Mouse (Mus musculus) 416B (cell line): ENCODE measurements around the gene Nfu1.
"Not testable (repeated sequence)": the region's sequence is repeated elsewhere in the genome, so short reads cannot be mapped to it uniquely, and the experiment has no call there.

ENCODE experiments used
- DNase-seq: peaks from one replicate; pipeline ENCODE4 v3.0.0; 2011; ENCODE audit warnings: low read depth

The Nfu1 gene

GRCm38 (mm10) chr6:87021791-87022190 lies 12.8 kb downstream of the Nfu1 start:
- no peak for DNase-seq

GRCm38 (mm10) chr6:87026980-87027379 lies 17.9 kb downstream of the Nfu1 start:
- DNase-seq: peak; percentile 93

GRCm38 (mm10) chr6:87028881-87029280 lies 19.8 kb downstream of the Nfu1 start:
- peak; percentile 60 for DNase-seq

DNA sequence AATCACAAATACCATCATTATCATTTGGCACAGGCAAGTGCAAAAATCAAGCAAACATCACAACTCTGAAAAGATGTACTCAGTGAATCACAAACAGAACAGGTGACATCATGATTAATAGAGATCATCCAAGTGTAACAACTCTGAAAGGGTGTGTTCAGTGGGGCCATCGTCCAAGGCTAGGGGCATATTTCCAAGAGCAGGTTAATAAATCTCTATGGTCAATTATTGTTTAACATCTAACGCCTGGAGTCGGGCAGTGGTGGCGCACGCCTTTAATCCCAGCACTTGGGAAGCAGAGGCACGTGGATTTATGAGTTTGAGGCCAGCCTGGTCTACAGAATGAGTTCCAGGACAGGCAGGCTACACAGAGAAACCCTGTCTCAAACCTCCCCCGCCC lies 22.3 kb downstream of the Nfu1 start:
- DNase-seq: not testable (repeated sequence)

GRCm38 (mm10) chr6:87032401-87032800 lies 23.4 kb downstream of the Nfu1 start:
- no peak for DNase-seq

GRCm38 (mm10) chr6:87034395-87034794 lies 25.4 kb downstream of the Nfu1 start:
- DNase-seq: no peak

GRCm38 (mm10) chr6:87037826-87038620 lies 29.0 kb downstream of the Nfu1 start:
- peak; percentile 89 for DNase-seq

DNA sequence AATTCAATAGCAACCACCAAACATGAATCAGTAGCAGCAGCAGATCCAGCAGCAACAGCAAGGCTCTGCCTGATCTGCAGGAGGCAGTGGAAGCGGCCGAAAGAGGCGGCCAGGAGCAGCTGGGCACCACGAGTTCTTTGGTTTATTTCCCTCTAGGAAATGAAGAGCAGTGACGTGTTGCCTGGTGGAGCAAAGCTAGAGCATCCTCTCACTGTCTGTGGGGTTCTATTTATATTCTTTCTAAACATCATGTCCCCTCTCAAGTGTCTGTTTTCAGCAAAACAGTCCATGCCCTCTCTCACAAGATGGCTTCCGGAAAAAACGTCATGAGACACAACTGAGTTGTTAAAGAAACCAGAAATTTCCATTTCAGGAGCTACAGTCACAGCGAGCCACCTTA lies 30.1 kb downstream of the Nfu1 start:
- DNase-seq: no peak

GRCm38 (mm10) chr6:87040971-87041370 lies 31.9 kb downstream of the Nfu1 start:
- peak; percentile 82 for DNase-seq

DNA sequence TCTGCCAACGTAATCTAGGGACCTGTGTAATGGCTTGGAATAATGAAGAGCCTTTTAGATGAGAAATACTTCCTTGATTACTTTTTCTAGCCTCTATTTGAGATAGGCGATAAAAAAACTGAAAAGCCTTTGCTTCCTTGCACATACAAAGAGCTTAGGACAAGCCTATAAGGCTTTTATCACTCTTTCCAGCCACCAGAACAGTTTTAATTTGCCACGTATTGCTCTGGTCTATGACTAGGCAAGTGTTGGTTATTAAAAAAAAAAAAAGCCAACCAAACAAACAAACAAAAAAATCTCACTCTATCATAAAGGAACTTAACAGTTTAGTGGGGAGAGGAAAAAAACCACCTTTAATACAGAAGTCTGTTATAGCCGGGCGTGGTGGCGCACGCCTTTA lies 32.4 kb downstream of the Nfu1 start:
- no peak for DNase-seq

GRCm38 (mm10) chr6:87042004-87042336 lies 32.9 kb downstream of the Nfu1 start:
- DNase-seq: no peak

GRCm38 (mm10) chr6:87042337-87043130 lies 33.5 kb downstream of the Nfu1 start, which contains the start of gene Gfpt1:
TSS of gene Gfpt1 (plus strand) at chr6:87042846.
- peak; percentile 94 for DNase-seq

DNA sequence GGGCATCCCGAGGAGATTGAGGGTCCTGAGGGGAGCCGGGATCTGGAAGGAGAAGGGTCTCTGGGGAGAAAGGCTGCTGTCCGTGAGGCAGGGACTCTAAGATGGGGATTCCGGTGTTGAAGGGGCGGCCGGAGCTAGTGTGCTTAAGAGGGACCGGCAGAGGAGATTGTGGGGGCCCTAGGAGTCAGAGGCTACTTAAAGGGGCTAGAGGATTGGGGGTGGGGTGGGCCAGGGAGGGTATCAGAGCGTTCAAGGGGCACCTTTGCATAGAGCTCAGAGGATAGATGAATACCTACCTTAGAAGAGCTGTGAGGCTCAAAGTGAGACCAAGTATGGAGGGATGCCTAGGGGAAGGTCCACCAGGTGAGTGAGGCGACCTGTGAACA lies 34.1 kb downstream of the Nfu1 start:
- DNase-seq: peak; percentile 23

DNA sequence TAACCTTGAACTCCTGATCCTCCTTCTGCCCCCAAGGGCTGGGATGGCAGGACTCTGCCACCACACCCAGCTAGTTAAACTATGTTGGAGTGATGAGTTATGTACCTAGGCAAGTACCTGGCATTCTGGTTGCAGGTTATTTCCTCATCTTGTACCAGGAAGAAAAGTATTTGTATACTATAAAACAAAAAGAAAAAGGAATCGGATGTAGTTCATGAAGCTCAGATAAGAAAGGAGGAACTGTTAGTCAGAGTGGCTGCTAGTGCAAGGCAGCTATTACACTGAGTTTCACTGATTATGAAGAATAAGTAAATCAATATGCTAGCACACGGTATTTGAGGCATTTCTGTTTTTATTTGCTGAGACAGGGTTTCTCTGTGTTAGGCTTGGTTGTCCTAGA lies 35.9 kb downstream of the Nfu1 start:
- no peak for DNase-seq

DNA sequence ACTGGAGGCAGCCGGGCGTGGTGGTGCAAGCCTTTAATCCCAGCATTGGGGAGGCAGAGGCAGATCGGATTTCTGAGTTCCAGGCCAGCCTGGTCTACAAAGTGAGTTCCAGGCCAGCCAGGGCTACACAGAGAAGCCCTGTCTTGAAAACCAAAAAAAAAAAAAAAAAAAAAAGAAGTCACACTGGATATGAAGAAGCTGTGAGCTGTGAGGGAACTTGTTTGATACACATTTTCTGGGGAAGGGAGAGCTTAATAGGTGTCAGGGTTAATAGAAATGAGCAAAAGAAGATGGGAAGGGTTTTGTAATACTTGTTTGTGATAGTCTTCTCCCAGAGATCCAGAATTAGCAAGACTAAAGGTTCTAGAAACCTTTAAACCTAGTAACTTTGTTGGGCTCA lies 36.5 kb downstream of the Nfu1 start:
- DNase-seq: no peak

DNA sequence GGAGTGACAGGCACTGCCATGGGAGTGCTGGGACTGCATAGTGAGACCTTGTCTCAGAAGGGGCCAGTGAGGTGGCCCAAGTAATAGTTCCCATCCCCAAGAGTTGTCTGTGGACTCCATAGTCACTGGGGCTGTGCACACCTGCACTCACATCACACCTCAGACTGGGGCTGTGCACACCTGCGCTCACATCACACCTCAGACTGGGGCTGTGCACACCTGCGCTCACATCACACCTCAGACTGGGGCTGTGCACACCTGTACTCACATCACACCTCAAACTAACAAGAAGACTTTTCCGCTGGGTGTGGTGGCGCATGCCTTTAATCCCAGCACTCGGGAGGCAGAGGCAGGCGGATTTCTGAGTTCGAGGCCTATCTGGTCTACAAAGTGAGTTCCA lies 39.7 kb downstream of the Nfu1 start:
- DNase-seq: not testable (repeated sequence)

- no peak for DNase-seq
Measured at GRCm38 (mm10) chr6:87051886-87052425, 42.9 kb downstream of the Nfu1 start.

GRCm38 (mm10) chr6:87054193-87054592 lies 45.2 kb downstream of the Nfu1 start:
- no peak for DNase-seq

- no peak for DNase-seq
Measured at GRCm38 (mm10) chr6:87059754-87060153, 50.7 kb downstream of the Nfu1 start.

DNA sequence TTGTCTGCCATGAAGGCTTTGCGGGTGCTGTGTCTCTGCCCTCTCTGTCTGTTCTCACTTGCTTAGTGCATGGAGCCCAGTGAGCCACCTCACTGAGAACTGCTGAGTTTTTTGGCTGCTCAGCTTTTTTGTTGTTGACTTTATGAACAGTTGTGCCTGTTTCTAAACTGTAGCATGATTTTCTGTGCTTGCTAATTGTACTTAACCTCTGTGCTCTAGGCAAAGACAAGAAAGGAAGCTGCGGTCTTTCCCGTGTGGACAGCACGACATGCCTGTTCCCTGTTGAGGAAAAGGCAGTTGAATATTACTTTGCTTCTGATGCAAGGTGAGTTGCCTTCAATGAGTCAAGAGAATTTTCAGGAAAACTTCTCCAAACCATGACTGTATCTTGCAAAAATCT lies 54.5 kb downstream of the Nfu1 start:
- no peak for DNase-seq

- no peak for DNase-seq
Measured at GRCm38 (mm10) chr6:87068209-87068608, 59.2 kb downstream of the Nfu1 start.

- DNase-seq: peak; percentile 54
Measured at GRCm38 (mm10) chr6:87069195-87069900, 60.3 kb downstream of the Nfu1 start.
